Comparison of ENCODE assay signal across 1 mouse cellular context in genomic region chr17:33760255-33761165, GRCm38 (mm10).
TF ChIP-seq lines count a peak whose summit lies in the region.

Gene Rab11b (minus strand): TSS chr17:33760530.

TF ChIP-seq in MEL, 35 proteins besides CTCF, POLR2A, EP300 and RAD21 (continued from another document):
- no peak; the same call in 1 of the 2 replicates for TF ChIP-seq TBP (IDR thresholded peaks at IDR 0.05; ENCODE audit: low read depth, low read length)
- no peak for TF ChIP-seq MAFK (IDR thresholded peaks at IDR 0.05; ENCODE audit: borderline replicate concordance, low read depth, low read length)
- peak; percentile 83 for TF ChIP-seq ZNF384 (IDR thresholded peaks at IDR 0.05; ENCODE audit: low read depth, low read length)
- TF ChIP-seq RCOR1 (IDR thresholded peaks at IDR 0.05; ENCODE audit: low read depth, low read length): 0 out of 2 replicates have a peak, but pooled peaks have one; percentile 23
- TF ChIP-seq ZKSCAN1 (IDR thresholded peaks at IDR 0.05; ENCODE audit: low read depth, low read length): no peak
